Mouse (Mus musculus) CH12.LX (cell line): ENCODE data around the gene Gsap.

Experiments
- CTCF ChIP-seq, 2 experiments: IDR thresholded peaks in 1 of 2; conservative IDR thresholded peaks in 1 of 2; 2 replicates each; pipeline ENCODE4 v1.5.1; 2011 to 2012; ENCODE audit warnings: low read depth in 2 of 2, low read length in 2 of 2, improper control_type of control experiment in 1 of 2, inconsistent platforms in 1 of 2, mild to moderate bottlenecking in 1 of 2, moderate library complexity in 1 of 2
- ELF1 ChIP-seq: IDR thresholded peaks from 2 replicates; pipeline ENCODE4 v1.6.1; 2014; ENCODE audit warnings: low read depth, mild to moderate bottlenecking, inconsistent platforms, low read length, improper control_type of control experiment
- HCFC1 ChIP-seq: IDR thresholded peaks from 2 replicates; pipeline ENCODE4 v1.6.1; 2012; ENCODE audit warnings: low read depth, mild to moderate bottlenecking, inconsistent platforms, low read length, improper control_type of control experiment
- JUND ChIP-seq: conservative IDR thresholded peaks from 2 replicates; pipeline ENCODE4 v1.6.1; 2011; ENCODE audit warnings: low read depth, low read length, improper control_type of control experiment
- KAT2A ChIP-seq: IDR thresholded peaks from 2 replicates; pipeline ENCODE4 v1.6.1; 2012; ENCODE audit warnings: low read length, improper control_type of control experiment, inconsistent platforms; ENCODE audit not compliant: insufficient replicate concordance
- MAFK ChIP-seq: IDR thresholded peaks from 2 replicates; pipeline ENCODE4 v1.6.1; 2011; ENCODE audit warnings: low read length, improper control_type of control experiment; ENCODE audit not compliant: insufficient replicate concordance
- MAX ChIP-seq: IDR thresholded peaks from 2 replicates; pipeline ENCODE4 v1.6.1; 2011; ENCODE audit warnings: low read length, improper control_type of control experiment
- MYC ChIP-seq: IDR thresholded peaks from 2 replicates; pipeline ENCODE4 v1.6.1; 2011; ENCODE audit warnings: low read depth, mild to moderate bottlenecking, improper control_type of control experiment, low read length
- NRF1 ChIP-seq: IDR thresholded peaks from 2 replicates; pipeline ENCODE4 v1.6.1; 2014; ENCODE audit warnings: low read depth, mild to moderate bottlenecking, inconsistent platforms, low read length, improper control_type of control experiment, moderate library complexity
- PAX5 ChIP-seq: IDR thresholded peaks from 2 replicates; pipeline ENCODE4 v1.6.1; 2012; ENCODE audit warnings: low read length, inconsistent platforms, mixed read lengths
- POLR2A ChIP-seq: IDR thresholded peaks from 2 replicates; pipeline ENCODE4 v1.6.1; 2011; ENCODE audit warnings: low read depth, mild to moderate bottlenecking, improper control_type of control experiment, low read length
- POLR2AphosphoS2 ChIP-seq: IDR thresholded peaks from 2 replicates; pipeline ENCODE4 v1.6.1; 2011; ENCODE audit warnings: low read depth, low read length, improper control_type of control experiment
- UBTF ChIP-seq: IDR thresholded peaks from 2 replicates; pipeline ENCODE4 v1.6.1; 2012; ENCODE audit warnings: low read depth, mild to moderate bottlenecking, inconsistent platforms, low read length, improper control_type of control experiment, moderate library complexity
- USF1 ChIP-seq: IDR thresholded peaks from 2 replicates; pipeline ENCODE4 v1.6.1; 2014; ENCODE audit warnings: low read depth, mild to moderate bottlenecking, inconsistent platforms, low read length, improper control_type of control experiment

- TF ChIP-seq CTCF (conservative IDR thresholded peaks at IDR 0.05 in 1 of 2, IDR thresholded peaks at IDR 0.05 in 1 of 2; ENCODE audit: low read depth in 2 of 2, low read length in 2 of 2) (no peak), JUND (no peak), POLR2A (no peak), USF1 (no peak), MYC (no peak), PAX5 (no peak), POLR2AphosphoS2 (no peak), HCFC1 (no peak), NRF1 (no peak), MAFK (no peak), KAT2A (no peak), MAX (no peak), UBTF (no peak), ELF1 (no peak)
These were observed 115.0 kb downstream of the Gsap start for GRCm38 (mm10) chr5:21301011-21301410.
